Mouse (Mus musculus): ENCODE measurements around the gene Lpcat2.

GRCm38 (mm10) chr8:92812773-92813172 lies 42.4 kb upstream of the Lpcat2 start:
- TF ChIP-seq E2F4 (IDR thresholded peaks at IDR 0.05; ENCODE audit: borderline replicate concordance, low read depth, low read length) (no peak), KAT2A (conservative IDR thresholded peaks at IDR 0.05; ENCODE audit: low read depth, low read length) (no peak), CTCF (IDR thresholded peaks at IDR 0.05 in 2 of 3, conservative IDR thresholded peaks at IDR 0.05 in 1 of 3; ENCODE audit: control insufficient read depth in 1 of 3, insufficient read depth in 1 of 3, low read depth in 2 of 3, low read length in 3 of 3, poor library complexity in 1 of 3, severe bottlenecking in 1 of 3) (no peak), MAZ (IDR thresholded peaks at IDR 0.05; ENCODE audit: low read depth, low read length) (no peak), POLR2A (IDR thresholded peaks at IDR 0.05; ENCODE audit: control insufficient read depth in 1 of 2, insufficient read depth in 1 of 2, low read depth in 1 of 2, low read length in 2 of 2, poor library complexity in 1 of 2) (no peak), USF2 (IDR thresholded peaks at IDR 0.05; ENCODE audit: borderline replicate concordance in 1 of 2, insufficient read depth in 1 of 2, low read depth in 1 of 2, low read length in 2 of 2) (no peak), ZMIZ1 (IDR thresholded peaks at IDR 0.05; ENCODE audit: low read depth, low read length) (no peak), JUND (IDR thresholded peaks at IDR 0.05; ENCODE audit: low read depth, low read length) (no peak), EP300 (IDR thresholded peaks at IDR 0.05; ENCODE audit: low read depth in 1 of 2, low read length in 2 of 2) (no peak), MYC (IDR thresholded peaks at IDR 0.05; ENCODE audit: low read depth, low read length) (no peak), ELF1 (IDR thresholded peaks at IDR 0.05; ENCODE audit: low read depth, low read length) (no peak), NELFE (IDR thresholded peaks at IDR 0.05; ENCODE audit: low read depth, low read length) (no peak)

Data from MEL (cell line).